Mouse (Mus musculus) yolk sac, embryonic 10.5 days (tissue): Measurements from ENCODE around the gene Epop.
A peak's percentile ranks its signal among the peaks of the same experiment; 100 is the strongest.

ENCODE experiments used
- DNase-seq: peaks from one replicate; pipeline ENCODE4 v3.0.0-alpha.2; 2017; ENCODE audit warnings: low spot score

Epop gene

DNA sequence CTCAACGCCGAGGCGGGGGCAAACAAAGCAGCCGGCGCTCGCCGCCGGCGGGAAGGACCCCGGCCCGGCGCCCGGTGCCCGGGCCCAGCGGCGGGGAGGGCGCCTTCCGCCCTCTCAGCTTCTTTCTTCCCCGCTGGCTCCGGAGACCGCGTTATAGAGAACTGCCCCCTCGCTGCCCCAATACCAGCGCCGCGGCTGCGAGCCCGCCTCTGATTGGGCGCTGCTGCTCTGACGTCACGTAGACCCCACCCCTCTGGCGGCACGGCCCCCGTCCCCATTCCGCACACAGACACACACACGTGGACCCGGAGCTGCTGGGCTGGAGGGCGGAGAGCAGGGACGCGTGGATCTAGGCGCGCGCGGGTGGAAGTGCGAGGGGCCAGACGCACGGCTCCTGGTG, at the start of gene Epop:
Gene Epop (minus strand): TSS at position 127 of the 400 bp plus-strand sequence.
- peak; percentile 94 for DNase-seq

DNA sequence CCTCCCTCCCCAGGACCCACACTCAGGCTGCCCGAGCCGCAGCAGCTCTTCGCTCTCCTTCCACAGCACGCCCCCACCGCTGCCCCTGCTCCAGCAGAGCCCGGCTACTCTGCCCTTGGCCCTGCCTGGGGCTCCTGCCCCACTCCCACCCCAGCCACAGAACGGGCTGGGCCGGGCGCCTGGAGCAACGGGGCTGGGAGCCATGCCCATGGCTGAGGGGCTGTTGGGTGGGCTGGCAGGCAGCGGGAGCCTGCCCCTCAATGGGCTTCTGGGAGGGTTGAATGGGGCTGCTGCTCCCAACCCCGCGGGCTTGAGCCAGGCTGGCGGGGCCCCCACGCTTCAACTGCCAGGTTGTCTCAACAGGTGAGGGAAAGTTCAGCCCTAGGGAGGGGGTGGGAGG, 48.8 kb upstream of the Epop start:
- DNase-seq = no peak

DNA sequence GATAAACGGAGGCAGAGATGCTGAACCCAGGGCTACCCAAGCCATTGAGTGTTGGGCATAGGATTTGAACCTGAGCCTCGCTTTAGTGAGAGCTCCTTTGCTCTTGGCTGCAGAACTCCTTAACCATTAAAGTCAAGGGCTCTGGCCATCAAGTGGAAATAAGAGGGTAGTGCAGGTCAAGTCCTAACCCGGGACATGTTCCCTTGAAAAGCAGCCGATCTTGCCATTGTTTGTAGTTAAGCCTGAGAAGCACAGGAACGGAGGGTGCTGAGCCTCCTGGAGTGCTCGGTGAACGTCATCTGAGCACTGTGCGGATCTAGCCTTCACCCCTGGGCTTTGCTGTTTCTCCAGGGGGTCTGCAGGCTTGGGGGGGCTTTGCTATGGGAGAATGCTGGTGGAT, 48.3 kb upstream of the Epop start:
- DNase-seq = no peak

DNA sequence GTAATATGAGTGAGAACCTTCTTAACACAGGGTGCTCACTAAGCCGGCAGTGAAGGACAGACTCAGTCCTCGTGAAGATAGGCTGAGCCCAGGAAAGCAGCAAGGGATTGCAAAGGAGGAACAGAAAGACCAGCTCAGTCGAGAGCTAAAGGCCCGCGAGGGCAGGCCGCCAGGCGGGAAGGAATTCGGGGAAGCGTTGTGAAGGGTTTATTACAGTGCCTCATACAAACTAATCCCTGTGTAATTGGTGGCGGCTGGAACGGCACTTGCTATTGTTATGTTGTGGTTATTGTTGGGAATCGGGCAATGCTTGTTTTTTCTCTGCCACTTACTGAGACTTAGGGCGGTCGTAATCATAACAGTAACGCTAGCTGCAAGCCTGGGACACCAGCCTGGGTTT, 47.9 kb upstream of the Epop start:
- DNase-seq = no peak

DNA sequence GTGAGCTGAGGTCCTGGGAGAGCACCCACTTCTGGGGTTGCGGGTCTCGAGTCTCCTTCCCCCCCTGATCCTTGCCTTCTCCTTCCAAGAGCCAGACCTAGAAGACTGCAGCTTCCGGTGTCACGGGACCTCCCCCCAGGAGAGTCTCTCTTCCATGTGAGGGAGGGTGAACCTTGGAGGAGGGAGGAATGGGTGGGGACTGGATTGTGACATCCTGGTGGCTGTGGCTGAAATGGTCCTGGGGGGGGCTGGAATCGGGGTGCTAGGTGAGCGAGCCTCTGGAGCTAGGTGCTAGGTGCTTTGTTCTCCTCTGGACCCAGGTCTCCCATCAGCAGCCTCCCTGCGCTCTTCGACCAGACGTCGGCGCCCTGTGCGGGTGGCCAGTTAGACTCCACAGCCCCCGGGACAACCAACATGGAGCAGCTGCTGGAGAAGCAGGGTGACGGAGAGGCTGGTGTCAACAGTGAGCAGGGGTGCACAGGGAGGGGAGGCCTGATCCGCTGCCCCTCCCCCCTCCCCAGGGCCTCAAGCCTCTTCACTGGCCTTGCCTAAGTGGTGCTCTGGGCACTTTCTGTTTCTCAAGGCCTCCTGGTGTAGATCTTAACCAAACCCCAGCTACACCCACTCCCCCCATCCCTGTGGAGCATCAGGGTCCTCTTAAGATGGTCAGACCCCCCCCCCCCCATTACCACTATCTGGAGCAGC, 46.7 kb upstream of the Epop start:
- no peak for DNase-seq

DNA sequence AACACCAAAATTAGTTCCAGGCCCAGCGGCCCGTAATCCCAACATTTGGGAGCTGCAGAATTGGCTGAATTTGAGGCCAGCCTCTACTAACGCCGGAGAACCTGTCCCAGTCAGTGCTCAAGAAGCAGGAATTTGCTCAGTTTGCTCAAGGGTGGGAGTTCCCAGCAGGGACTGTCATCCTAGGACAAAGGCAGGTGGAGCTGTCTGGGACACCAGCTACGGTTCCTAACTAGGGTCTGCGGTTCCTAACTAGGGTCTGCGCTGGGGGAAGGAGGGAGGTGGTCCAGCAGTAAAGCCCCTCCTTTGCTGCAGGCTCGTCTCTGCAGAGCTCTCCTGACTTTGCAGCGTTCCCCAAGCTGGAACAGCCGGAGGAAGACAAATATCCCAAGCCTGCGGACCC, 43.6 kb upstream of the Epop start:
- no peak for DNase-seq

DNA sequence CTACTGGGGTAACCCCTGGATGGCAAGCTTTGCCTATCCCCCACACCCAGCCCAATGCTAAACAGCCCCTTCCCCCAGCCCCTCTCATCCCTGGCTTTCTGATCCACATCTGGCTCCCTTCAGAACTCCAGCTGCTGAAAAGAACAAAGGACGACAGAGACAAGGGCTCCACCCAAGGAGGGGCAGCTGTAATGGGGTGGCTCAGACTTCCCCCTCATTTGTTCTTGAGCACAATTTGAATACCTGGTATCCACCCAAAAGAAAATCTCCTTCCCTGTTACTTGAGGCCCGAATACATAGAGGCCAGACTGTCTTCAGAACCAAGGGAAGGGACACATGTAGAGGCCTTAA, 41.6 kb upstream of the Epop start:
- DNase-seq = no peak

DNA sequence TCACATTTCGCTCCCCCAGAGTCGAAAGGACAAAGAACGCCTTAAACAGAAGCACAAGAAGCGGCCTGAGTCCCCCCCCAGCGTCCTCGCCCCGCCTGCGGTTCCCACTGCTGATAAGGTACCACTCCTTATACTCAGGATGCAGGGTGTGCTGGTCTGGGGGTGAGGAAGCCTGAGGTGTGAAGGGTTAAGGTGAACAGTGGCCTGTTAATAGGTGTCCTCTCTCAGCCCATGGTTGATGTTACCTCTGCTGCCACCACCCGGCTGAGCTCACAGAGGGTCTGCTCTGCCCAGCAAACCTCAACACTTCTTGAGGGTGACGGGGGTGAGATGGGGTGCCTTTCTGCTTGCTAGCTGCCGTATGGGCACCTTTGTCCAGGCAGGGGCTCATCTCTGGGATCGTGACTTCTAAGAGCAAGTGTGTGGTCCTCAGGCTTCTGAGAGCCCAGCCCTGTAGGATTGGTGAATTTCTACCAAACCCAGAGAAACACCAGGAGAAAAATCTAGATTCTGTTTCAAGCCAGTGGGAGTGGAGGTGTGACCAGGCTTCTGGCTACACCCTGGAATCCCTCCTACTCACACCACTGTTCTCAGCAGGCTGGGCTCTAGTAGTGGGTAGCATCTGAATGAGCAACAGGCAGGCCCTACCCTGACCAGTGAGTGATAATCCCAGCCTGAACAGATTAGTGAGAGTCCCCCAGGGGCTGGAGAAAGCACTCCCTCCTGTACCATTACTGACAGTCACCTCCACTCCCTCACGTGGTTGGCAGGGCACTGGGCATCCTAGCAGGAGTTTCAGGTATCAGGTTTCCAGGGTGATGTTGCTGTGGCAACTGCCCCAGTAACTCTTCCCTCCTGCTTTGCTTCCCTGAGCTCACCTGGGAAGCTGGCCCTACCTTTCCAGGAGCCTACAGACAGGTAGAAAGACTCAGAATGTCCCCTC, 41.0 kb upstream of the Epop start:
- no peak for DNase-seq

DNA sequence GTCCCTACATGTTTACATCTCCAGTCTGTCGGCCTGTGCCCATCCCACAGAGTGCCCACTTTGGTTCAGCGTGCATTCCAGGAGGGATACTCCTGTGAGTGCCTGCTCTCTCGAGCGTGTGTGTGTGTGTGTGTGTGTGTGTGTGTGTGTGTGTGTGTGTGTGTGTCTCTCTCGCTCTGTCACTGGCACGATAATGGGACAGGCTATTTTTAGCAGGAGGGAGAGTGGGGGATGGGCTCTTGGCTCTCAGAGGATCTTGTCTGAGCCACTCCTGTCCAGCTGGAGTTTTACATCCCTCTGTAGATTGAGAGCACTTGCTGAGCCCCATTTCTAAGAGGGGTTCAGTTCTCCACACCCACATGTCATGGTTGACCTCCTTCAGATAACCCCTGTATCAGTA, 40.3 kb upstream of the Epop start:
- no peak for DNase-seq

DNA sequence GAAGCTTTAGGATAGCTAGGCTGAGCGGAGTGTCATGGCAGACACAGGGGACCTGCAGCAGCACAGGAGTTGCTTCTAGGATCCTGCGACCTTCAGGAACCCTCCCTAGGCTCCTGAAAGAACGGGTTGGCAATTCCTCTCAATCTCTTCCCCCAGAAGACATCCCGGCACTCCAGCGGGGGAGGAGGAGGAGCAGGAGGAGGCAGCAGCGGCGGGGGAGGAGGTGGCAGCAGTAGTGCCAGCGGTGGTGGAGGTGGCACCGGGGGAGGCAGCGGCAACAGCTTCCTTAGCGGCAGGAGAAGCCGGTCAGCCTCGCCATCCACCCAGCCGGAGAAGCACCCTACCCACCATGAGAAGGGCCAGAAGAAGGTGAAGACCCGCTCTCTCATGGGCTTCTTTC, 39.8 kb upstream of the Epop start:
- DNase-seq = no peak

DNA sequence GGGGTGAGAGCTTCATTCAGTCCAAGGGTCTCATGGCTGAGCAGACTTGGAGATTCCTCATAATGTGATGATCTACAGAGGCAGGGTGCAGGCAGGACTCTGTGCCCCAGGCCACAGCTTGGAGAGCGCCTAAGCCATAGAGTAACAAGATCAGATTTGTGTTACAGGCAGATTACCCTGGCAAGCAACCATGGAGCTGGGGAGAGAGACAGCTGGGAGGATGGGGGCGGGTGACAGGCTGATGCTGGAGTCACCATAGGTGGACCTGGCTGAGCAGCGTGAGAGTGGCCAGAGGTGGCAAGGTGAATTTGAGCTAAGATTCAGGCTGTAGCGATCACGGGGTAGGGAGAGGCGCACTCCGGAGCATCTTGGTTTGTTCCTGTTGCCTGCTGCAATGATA, 38.7 kb upstream of the Epop start:
- no peak for DNase-seq

DNA sequence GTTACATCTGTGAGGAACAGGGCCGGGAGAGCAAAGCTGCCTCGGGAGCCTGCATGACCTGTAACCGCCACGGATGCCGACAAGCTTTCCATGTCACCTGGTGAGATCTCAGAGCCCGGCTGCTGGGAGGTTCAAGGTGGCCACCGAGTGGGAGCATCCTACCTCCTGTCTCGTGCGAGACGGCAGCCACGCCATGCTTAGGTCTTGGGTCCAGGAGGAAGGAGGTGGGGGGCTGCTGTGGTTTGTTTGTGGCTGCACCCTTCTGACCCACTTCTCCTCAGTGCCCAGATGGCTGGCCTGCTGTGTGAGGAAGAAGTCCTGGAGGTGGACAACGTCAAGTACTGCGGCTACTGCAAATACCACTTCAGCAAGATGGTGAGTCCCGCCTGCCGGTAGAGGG, 37.3 kb upstream of the Epop start:
- DNase-seq = no peak

DNA sequence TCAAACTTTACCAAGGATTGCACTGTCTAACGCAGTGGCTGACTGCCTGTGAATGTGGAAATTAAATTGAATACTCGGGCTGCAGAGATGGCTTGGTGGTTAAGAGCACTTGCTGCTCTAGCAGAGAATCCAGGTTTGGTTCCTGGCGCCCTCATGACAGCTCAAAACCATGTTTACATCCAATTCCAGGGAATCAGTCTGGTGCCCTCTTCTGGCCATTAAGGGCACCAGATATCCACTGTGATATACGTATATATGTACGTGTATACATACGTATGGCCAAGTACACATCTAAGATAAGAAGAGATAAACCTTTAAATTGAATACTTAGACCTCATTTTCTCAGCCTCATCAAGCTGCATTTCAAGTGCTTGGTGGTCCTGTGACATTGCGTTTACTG, 36.7 kb upstream of the Epop start:
- no peak for DNase-seq

DNA sequence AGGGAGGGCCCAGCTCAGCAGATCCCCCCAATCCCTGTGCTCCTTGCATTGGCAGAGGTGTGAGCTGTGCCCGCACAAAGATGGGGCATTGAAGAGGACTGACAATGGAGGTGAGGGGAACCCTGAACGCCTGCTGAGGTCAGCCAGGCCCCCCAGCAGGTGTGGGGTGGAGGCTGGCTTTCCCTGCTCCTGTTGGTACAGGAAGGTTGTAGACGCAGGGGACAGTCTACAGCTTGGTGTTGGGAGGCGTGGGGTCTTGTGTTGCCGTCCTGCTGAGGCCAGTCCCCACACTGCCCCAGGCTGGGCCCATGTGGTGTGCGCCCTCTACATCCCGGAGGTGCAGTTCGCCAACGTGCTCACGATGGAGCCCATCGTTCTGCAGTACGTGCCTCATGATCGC, 35.9 kb upstream of the Epop start:
- DNase-seq = no peak

DNA sequence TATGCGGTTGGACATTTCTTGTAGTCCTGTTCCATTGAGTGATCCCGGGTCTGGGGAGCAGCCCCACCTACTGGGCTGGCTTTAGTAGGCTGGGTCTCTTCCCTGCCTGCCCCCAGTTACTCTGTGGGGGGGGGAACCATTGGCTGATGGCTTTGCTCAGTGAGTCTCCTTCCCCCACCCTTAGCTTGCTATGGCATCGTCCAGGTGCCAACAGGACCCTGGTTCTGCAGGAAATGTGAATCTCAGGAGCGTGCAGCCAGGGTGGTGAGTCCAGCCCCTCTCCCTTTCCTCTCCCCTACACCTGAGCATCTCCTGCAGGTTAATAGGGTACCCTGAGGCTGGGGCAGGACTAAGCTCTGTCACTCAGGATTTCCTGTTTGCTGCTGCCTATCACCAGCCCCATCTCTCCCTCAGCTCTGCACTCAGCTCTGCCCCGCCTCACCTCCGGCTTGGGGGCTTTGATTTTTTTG, 35.3 kb upstream of the Epop start:
- DNase-seq = no peak

DNA sequence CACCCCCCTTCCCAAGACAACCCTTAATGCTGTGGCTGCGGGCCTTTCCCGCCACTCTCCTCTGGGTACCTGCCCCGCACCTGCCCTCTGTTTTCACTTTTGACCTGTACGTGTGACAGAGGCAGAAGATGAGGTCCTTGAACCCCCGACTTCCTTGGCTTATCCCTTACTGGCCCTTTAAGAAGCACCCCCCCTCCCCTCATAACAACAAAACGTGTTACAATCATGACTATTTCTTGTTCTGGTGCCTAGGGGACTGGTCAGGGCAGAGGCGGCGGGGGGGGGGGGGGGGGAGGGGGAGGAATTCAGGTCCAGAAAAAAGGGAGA, 34.8 kb upstream of the Epop start:
- DNase-seq = no peak

DNA sequence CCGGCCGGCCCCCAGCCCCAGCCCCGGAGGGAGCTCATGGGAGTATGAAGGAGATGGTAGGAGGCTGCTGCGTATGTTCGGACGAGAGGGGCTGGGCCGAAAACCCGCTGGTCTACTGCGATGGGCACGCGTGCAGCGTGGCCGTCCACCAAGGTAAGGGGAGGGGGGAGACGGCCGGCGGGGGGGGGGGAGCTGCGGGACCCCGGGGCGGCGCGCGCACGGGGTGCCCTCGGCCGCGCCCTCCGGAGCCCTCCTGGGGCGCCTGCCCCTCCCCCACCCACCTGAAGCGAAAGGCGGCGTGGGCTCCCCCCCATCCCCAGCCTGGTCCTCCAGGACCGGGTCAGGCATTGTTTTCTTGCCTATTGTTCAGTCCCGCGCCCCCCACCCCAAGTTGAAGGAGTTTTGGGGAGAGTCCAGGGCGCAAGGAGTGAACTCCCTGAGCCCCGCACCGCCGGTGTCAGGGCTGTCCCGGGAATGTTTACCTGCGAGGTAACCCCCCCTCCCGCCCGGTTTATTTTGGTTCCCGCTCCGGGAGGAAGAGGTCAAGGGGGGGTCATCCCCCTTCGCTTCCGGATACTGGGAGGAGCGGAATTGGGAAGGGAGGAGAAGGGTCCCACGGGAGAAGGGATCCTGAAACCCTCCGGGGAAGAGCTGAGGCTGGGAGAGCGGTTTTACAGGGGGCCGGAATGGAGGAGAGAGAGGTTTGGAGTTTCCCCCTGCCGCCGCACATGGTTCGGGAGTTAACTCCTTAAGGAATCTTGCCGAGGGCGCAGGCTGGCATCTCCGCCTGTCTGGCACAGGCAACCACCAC, 34.2 kb upstream of the Epop start:
- peak; percentile 47 for DNase-seq

DNA sequence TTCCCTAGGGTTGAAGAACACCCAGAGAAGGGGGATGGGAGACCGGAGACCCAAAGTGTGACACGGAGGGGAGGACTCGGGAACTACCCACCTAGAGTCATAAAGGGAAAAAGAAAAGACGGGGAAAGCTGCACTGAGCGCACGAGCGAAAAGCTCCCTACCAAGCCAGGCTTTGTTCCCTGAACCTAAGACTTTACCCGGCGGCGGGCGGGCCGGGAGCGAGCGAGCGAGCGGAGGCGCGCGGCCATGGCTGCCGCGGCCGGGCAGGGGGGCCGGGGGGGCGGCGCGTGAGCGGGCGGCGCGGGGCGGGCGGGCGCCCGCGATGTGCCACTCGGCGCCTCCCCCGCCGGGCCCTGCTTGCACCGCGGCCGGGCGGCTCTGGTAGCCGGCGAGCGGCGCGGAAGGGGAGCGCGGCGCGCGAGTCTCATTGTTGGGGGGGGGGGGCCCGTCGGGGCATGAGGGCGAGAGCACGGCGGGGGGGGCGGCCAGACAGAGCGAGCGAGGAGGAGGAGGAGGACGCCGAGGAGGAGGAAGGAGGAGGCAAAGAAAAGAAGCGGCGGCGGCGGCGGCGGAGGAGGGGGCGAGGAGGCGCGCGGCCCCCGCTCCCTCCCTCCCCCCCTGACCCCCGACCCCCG, 33.5 kb upstream of the Epop start, which contains the start of gene Mllt6:
Gene Mllt6 (plus strand): TSS at position 522 of the 635 bp plus-strand sequence.
- peak; percentile 68 for DNase-seq

DNA sequence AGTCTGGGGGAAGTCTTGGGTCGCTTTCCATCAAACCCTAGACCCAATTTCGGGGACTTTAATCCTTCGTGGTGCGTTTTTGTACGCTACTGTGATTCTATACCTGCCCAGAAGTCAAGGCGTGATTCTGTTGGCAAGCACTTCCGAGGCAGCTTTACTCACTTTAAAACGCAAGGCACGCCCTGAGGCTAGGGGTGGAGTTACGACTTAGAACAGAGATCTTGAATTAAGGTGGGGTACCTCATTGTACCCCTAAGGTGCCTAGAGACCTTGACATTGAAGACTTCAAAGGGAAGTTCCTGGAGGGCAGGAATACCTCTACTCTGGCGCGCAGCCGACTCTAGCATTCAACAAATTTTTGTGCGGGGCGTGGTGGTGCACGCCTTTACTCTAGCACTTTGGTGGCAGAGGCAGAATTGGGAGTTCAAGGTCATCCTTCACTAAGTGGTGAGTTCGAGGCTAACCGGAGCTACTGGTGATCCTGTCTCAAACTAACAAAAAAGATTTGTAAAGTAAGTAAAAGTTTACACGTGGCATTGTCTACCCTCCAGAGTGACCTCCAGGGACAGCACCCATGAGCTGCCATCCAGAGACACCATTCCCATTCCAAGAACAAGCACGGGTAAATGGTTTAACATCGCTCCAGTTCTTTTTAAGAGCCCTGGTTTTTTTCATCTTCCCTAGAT, 32.8 kb upstream of the Epop start:
- peak; percentile 29 for DNase-seq

DNA sequence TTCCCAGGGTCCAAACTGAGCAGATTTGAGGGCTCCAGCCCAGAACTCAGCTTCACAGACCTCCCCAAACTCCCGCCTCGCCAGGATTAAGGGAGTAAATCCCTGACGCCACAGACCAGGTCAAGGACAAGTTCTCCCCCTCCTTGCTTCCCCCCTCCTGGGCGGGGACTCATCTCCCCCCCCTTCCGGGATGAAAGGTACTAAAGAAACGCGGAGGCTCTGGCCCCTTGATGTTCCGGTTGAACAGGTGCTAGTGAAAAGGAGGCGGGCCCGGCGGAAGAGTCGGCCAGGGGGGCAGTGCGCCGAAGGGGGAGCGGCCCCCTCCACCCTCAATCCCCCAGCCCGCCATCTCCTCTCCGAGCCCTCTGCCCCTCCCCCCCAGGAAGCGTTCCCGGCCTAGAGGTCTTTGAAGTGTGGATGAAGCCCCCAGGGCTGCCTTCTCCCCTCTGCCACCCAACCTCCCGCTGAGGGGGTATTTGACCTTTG, 32.2 kb upstream of the Epop start:
- DNase-seq = peak; percentile 71
